29 mouse cellular contexts compared by ENCODE assay signal in genomic region chr5:3935266-3935665, GRCm38 (mm10).
"Had no signal": no experiment of that assay in that cellular context is flagged by ENCODE, and none has a peak within 500 bp of the region (broad histone marks: within the 10 kb centered on the region; RNA-seq: fewer than 3 reads in every experiment).

No protein-coding gene starts in this region.

- H3K27ac ChIP-seq: left cerebral cortex, adult 2 months; limb, embryonic 10.5 days; limb, embryonic 12.5 days; limb, embryonic 13.5 days; limb, embryonic 15.5 days; liver, embryonic 13.5 days; liver, embryonic 14.5 days; liver, embryonic 15.5 days; lung, embryonic 15.5 days; macrophage; midbrain, embryonic 10.5 days; midbrain, embryonic 12.5 days; midbrain, embryonic 15.5 days; neural tube, embryonic 12.5 days; neural tube, embryonic 13.5 days had no signal

- H3K4me2 ChIP-seq: limb, embryonic 12.5 days; limb, embryonic 13.5 days; limb, embryonic 15.5 days; liver, embryonic 13.5 days; liver, embryonic 15.5 days; lung, embryonic 14.5 days; lung, embryonic 15.5 days; midbrain, embryonic 12.5 days; midbrain, embryonic 15.5 days; neural tube, embryonic 12.5 days; neural tube, embryonic 13.5 days had no signal

- H3K27me3 ChIP-seq: limb, embryonic 12.5 days; limb, embryonic 13.5 days; limb, embryonic 15.5 days; liver, embryonic 13.5 days; liver, embryonic 15.5 days; lung, embryonic 15.5 days; megakaryocyte, embryonic 14.5 days; midbrain, embryonic 12.5 days; midbrain, embryonic 15.5 days; neural tube, embryonic 12.5 days; neural tube, embryonic 13.5 days had no signal

- DNase-seq: left cerebral cortex, postnatal 4 days; liver; liver, embryonic 13.5 days; lung, adult 18-20 months; lung, adult 2 months; lung, embryonic 14.5 days; lung, postnatal 10 days; lung, postnatal 14 days; lung, postnatal 36 days; lung, postnatal 4 days; midbrain, embryonic 14.5 days had no signal

- ATAC-seq: lung, postnatal 0 days; midbrain, embryonic 15.5 days; midbrain, embryonic 16.5 days had no signal

- H3K9me3 ChIP-seq: limb, embryonic 10.5 days; limb, embryonic 13.5 days; limb, embryonic 15.5 days; liver, embryonic 13.5 days; liver, embryonic 15.5 days; lung, embryonic 15.5 days; megakaryocyte, embryonic 14.5 days; midbrain, embryonic 10.5 days; midbrain, embryonic 12.5 days; midbrain, embryonic 15.5 days; neural tube, embryonic 13.5 days had no signal

- H3K9ac ChIP-seq: limb, embryonic 12.5 days; limb, embryonic 13.5 days; limb, embryonic 15.5 days; liver, embryonic 13.5 days; liver, embryonic 14.5 days; liver, embryonic 15.5 days; lung, embryonic 14.5 days; lung, embryonic 15.5 days; midbrain, embryonic 12.5 days; midbrain, embryonic 15.5 days; neural tube, embryonic 12.5 days; neural tube, embryonic 13.5 days had no signal

- H3K4me3 ChIP-seq: left cerebral cortex, adult 2 months; limb, embryonic 10.5 days; limb, embryonic 12.5 days; limb, embryonic 13.5 days; limb, embryonic 15.5 days; liver, embryonic 13.5 days; liver, embryonic 15.5 days; lung, embryonic 15.5 days; megakaryocyte, embryonic 14.5 days; midbrain, embryonic 10.5 days; midbrain, embryonic 12.5 days; midbrain, embryonic 15.5 days; myocyte; neural tube, embryonic 12.5 days; neural tube, embryonic 13.5 days had no signal

- H3K36me3 ChIP-seq: liver, embryonic 13.5 days; liver, embryonic 15.5 days; lung, embryonic 15.5 days had no signal
